Mouse (Mus musculus) brain, embryonic 14.5 days (tissue): Measurements from ENCODE around the gene Kank2.

Source experiments
- CTCF ChIP-seq: fragments of 200-500 bp; IDR thresholded peaks from 2 replicates; pipeline ENCODE4 v1.5.1; 2012; ENCODE audit warnings: inconsistent platforms, mild to moderate bottlenecking, moderate library complexity, borderline replicate concordance; ENCODE audit not compliant: insufficient read depth, insufficient read length; ENCODE audit errors: extremely low read depth
- POLR2A ChIP-seq: fragments of 200-500 bp; IDR thresholded peaks from 2 replicates; pipeline ENCODE4 v1.6.1; 2012; ENCODE audit warnings: mild to moderate bottlenecking, inconsistent platforms, borderline replicate concordance; ENCODE audit not compliant: poor library complexity, insufficient read depth, insufficient read length, severe bottlenecking; ENCODE audit errors: extremely low read depth

DNA sequence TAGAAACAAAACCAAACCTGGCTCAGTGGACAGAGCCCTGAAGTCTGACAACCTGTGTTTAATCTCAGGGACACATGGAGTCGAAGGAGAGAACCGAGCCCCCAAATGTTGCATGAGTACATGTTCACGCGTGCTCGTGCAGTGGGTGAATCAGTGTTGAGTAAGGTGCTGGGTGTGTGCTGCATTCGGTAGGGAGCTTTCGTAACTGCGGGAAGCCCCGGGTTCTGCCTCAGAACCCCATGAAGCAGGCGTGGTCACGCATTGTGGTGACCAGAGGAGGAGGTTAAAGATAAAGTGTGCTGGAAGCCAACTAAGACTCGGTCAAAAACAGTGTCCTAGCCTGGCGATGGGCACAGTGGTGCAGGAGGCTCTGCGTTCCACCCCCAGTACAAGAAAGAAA, 58.1 kb downstream of the Kank2 start:
- no peak for TF ChIP-seq POLR2A
- TF ChIP-seq CTCF, result no peak
